Mouse (Mus musculus) G1E (cell line): ENCODE measurements around the gene Slc7a7. TPM values are rescaled to one million over a fixed set of nuclear protein-coding genes. Genes with fewer than 3 reads are reported as not detected.

Source experiments
- ATAC-seq: 2 replicates; pipeline ENCODE4 v1.8.0; 2016; ENCODE audit warnings: mild to moderate bottlenecking; ENCODE audit not compliant: insufficient number of reproducible peaks, poor library complexity, low FRiP score, severe bottlenecking; ENCODE audit errors: extremely low read depth
- DNase-seq: peaks from one replicate; pipeline ENCODE4 v3.0.0; 2012; ENCODE audit warnings: low spot score
- H3K27me3 ChIP-seq: 2 replicates; pipeline ENCODE4 v1.6.1; 2012; ENCODE audit warnings: mild to moderate bottlenecking, low read length, inconsistent platforms; ENCODE audit not compliant: insufficient read depth
- H3K36me3 ChIP-seq: replicated peaks from 2 replicates; pipeline ENCODE3; 2012; ENCODE audit warnings: mild to moderate bottlenecking, inconsistent platforms
- H3K4me1 ChIP-seq: 2 replicates; pipeline ENCODE4 v1.6.1; 2012; ENCODE audit warnings: low read depth, low read length, inconsistent platforms, mixed read lengths; ENCODE audit not compliant: insufficient read depth
- H3K4me3 ChIP-seq: 2 replicates; pipeline ENCODE4 v1.5.1; 2012; ENCODE audit warnings: low read depth, mild to moderate bottlenecking, inconsistent platforms, low read length, moderate library complexity, mixed read lengths
- H3K9me3 ChIP-seq: replicated peaks from 2 replicates; pipeline ENCODE4 v1.6.1; 2012; ENCODE audit warnings: inconsistent platforms
- CTCF ChIP-seq: IDR thresholded peaks from 2 replicates; pipeline ENCODE4 v1.5.1; 2012; ENCODE audit warnings: low read depth, low read length, inconsistent platforms, mixed read lengths
- GATA1 ChIP-seq: IDR thresholded peaks from 2 replicates; pipeline ENCODE4 v1.6.1; 2012; ENCODE audit warnings: borderline replicate concordance, low read length, inconsistent platforms, mixed read lengths
- GATA2 ChIP-seq: IDR thresholded peaks from 2 replicates; pipeline ENCODE4 v1.6.1; 2012; ENCODE audit warnings: low read depth, low read length, inconsistent platforms, borderline replicate concordance
- POLR2AphosphoS5 ChIP-seq: IDR thresholded peaks from 2 replicates; pipeline ENCODE4 v1.6.1; 2012; ENCODE audit warnings: low read depth, low read length, inconsistent platforms; ENCODE audit not compliant: insufficient replicate concordance
- TAL1 ChIP-seq: conservative IDR thresholded peaks from 2 replicates; pipeline ENCODE4 v1.6.1; 2012; ENCODE audit warnings: low read depth, low read length, inconsistent platforms, mixed read lengths
- polyA plus RNA-seq: library from polyadenylated mRNA; stranded (reverse); fragments of >175 nt; gene quantifications from 2 replicates; pipeline ENCODE4 v1.2.3, GENCODE M21; 2012
- total RNA-seq, 2 experiments: library from RNA; stranded (forward) in 1 of 2; stranded (reverse) in 1 of 2; fragments of 200-1000 nt in 1 of 2; fragments of >200 nt in 1 of 2; fragmentation: Nextera tagmentation in 1 of 2; gene quantifications; 2 replicates each; pipeline ENCODE4 v1.2.3; 2014 to 2017

The Slc7a7 gene
- total and polyA plus RNA-seq, 3 experiments, result 0.55 to 6.2 (median 1.1) TPM

- H3K27me3 ChIP-seq, result peaks cover 18% of the 10 kb centered on the region; the same call in 1 of the 2 replicates
- H3K4me1 ChIP-seq, result peaks cover 5% of the 10 kb centered on the region; the same call in 1 of the 2 replicates
- TF ChIP-seq CTCF (no peak), GATA1 (no peak)
- no peak overlapping the region for H3K4me3 ChIP-seq
- H3K9me3 ChIP-seq, result no peaks in the 10 kb centered on the region
- ATAC-seq (no peak), DNase-seq (no peak)
- H3K36me3 ChIP-seq, result no peaks in the 10 kb centered on the region
Observed at GRCm38 (mm10) chr14:54408336-54409056, 9.1 kb downstream of the Slc7a7 start.

- ATAC-seq (no peak), DNase-seq (no peak)
- H3K27me3 ChIP-seq, result peaks cover 16% of the 10 kb centered on the region; the same call in 1 of the 2 replicates
- no peak overlapping the region for H3K4me3 ChIP-seq
- TF ChIP-seq POLR2AphosphoS5 (no peak), GATA2 (no peak), TAL1 (no peak), CTCF (no peak), GATA1 (no peak)
- H3K4me1 ChIP-seq, result no peaks in the 10 kb centered on the region
- H3K9me3 ChIP-seq, result no peaks in the 10 kb centered on the region
- no peaks in the 10 kb centered on the region for H3K36me3 ChIP-seq
Observed at GRCm38 (mm10) chr14:54401723-54402122, 15.9 kb downstream of the Slc7a7 start.

GRCm38 (mm10) chr14:54398921-54399382 is 18.6 kb downstream of the Slc7a7 start:
- Histone ChIP-seq H3K9me3 (no peaks in the 10 kb centered on the region), H3K4me1 (no peaks in the 10 kb centered on the region), H3K36me3 (no peaks in the 10 kb centered on the region), H3K27me3 (peaks cover 13% of the 10 kb centered on the region; the same call in 1 of the 2 replicates), H3K4me3 (no peak overlapping the region)
- TF ChIP-seq POLR2AphosphoS5 (no peak), GATA2 (no peak), TAL1 (no peak), CTCF (no peak), GATA1 (no peak)
- DNase-seq (no peak), ATAC-seq (no peak)

- Histone ChIP-seq H3K9me3 (no peaks in the 10 kb centered on the region), H3K4me3 (no peak overlapping the region), H3K4me1 (no peaks in the 10 kb centered on the region), H3K27me3 (peaks cover 15% of the 10 kb centered on the region; the same call in 1 of the 2 replicates), H3K36me3 (no peaks in the 10 kb centered on the region)
- no peak for DNase-seq
- TF ChIP-seq GATA2, result no peak
- no peak for TF ChIP-seq POLR2AphosphoS5
- TF ChIP-seq TAL1, result no peak
- TF ChIP-seq GATA1, result no peak
- no peak for TF ChIP-seq CTCF
- ATAC-seq, result no peak
Observed at GRCm38 (mm10) chr14:54398528-54398916, 19.1 kb downstream of the Slc7a7 start.

GRCm38 (mm10) chr14:54397872-54398527 is 19.6 kb downstream of the Slc7a7 start:
- TF ChIP-seq TAL1 (no peak), POLR2AphosphoS5 (no peak), CTCF (no peak), GATA2 (no peak)
- H3K9me3 ChIP-seq, result no peaks in the 10 kb centered on the region
- no peaks in the 10 kb centered on the region for H3K4me1 ChIP-seq
- no peak overlapping the region for H3K4me3 ChIP-seq
- H3K27me3 ChIP-seq, result peaks cover 15% of the 10 kb centered on the region; the same call in 1 of the 2 replicates
- H3K36me3 ChIP-seq, result no peaks in the 10 kb centered on the region
- no peak for ATAC-seq
- DNase-seq, result no peak

GRCm38 (mm10) chr14:54396685-54397084 is 20.9 kb downstream of the Slc7a7 start:
- Histone ChIP-seq H3K9me3 (no peaks in the 10 kb centered on the region), H3K4me1 (no peaks in the 10 kb centered on the region), H3K27me3 (peaks cover 15% of the 10 kb centered on the region; the same call in 1 of the 2 replicates), H3K4me3 (no peak overlapping the region), H3K36me3 (no peaks in the 10 kb centered on the region)
- DNase-seq (no peak), ATAC-seq (no peak)
- TF ChIP-seq GATA1 (no peak), TAL1 (no peak), POLR2AphosphoS5 (no peak), GATA2 (no peak), CTCF (no peak)
